Mouse (Mus musculus) left cerebral cortex, postnatal 14 days (tissue): Measurements from ENCODE around the gene Actr1a. TPM values are rescaled to one million over a fixed set of nuclear protein-coding genes. Genes with fewer than 3 reads are reported as not detected.
A peak's percentile ranks its signal among the peaks of the same experiment; 100 is the strongest.

Experiments
- DNase-seq, 2 experiments: peaks; one replicate each; pipeline ENCODE4 v3.0.0; 2021 to 2022; ENCODE audit warnings: low spot score in 2 of 2, mixed read lengths in 1 of 2
- intact Hi-C: fragments of 180-260 bp; cut with DNase I; formaldehyde crosslinking; loops from one replicate; pipeline ENCODE4 v1.15.1; 2025
- total RNA-seq, 2 experiments: library from RNA; stranded (reverse); gene quantifications; 2 replicates each; pipeline ENCODE4 v1.2.3; 2021

The Actr1a gene
- total RNA-seq, 2 experiments from 2014 or later, result 217 to 220 TPM

DNA sequence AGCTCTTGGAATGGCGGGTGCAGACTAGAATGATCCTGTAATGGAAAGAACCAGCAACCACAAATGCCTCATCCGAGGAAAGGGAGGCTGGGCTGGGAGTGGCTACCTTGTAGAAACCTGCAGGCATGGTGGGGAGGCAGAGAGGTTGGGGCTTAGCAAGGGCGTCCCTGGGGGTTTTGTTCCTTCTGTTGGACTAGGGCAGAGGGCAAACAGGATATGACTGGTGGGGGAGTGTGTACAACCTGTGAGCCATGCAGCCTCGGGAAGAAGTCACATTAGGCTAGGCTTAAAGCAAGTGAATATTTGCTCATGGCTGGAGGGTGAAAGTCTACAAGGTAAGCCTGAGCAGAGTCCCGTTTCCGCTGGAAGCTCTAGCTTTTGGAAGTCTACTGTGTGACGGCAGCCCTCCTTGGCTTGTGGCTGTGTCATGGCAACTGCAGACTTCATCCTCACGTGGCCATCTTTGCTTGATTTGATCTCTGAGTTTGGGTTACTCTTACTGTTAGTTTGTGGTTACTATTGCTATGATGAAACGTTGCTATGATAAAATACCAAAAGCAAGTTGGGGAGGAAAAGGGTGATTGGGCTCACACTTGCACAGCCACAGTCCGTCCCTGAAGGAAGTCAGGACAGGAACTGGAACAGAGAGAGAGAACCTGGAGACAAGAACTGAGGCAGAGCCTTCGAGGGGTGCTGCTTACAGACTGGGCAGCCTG, 32.1 kb downstream of the Actr1a start:
- intact Hi-C loops, result no loop called here
- DNase-seq, result no peak

DNA sequence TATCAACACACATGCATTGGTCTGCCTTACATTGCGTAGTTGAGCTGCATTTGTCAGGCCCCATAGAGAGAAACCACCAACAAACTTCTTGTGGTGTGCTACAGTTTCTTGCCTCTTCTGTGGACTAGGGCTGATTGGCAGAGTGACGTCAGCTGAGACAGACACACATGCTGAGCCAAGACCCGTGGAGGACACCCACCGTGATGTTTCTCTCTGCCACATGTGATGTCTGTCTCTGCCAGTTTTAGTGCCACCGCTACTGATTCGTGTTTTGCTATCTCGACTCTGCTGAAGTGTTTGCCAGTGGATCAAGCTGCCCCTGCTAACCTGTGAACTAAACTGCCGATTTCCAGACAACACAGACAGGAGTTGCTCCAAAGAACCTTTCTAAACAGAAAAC, 33.4 kb downstream of the Actr1a start:
- intact Hi-C loops, result no loop called here
- no peak for DNase-seq

DNA sequence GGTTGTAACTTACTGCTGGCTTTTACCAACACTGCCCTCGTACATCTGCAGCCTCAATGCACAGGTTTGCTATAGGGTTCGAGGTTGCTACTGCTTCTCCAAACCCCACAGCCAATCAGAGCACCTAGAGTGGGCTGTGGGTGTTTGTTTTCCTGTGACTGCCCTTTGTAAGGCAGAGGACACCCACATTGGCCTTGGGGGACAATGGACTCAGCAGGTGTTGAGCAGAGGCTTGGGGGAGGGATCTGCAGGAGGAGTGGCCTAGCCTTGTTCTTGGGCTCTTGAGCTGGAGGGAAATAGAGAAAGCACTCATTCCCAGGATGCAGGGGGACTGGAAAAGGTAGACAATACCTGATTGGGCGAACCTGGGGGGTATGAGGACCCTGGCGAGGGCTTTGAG, 37.2 kb downstream of the Actr1a start:
- DNase-seq, result no peak
- intact Hi-C loops, result no loop called here

DNA sequence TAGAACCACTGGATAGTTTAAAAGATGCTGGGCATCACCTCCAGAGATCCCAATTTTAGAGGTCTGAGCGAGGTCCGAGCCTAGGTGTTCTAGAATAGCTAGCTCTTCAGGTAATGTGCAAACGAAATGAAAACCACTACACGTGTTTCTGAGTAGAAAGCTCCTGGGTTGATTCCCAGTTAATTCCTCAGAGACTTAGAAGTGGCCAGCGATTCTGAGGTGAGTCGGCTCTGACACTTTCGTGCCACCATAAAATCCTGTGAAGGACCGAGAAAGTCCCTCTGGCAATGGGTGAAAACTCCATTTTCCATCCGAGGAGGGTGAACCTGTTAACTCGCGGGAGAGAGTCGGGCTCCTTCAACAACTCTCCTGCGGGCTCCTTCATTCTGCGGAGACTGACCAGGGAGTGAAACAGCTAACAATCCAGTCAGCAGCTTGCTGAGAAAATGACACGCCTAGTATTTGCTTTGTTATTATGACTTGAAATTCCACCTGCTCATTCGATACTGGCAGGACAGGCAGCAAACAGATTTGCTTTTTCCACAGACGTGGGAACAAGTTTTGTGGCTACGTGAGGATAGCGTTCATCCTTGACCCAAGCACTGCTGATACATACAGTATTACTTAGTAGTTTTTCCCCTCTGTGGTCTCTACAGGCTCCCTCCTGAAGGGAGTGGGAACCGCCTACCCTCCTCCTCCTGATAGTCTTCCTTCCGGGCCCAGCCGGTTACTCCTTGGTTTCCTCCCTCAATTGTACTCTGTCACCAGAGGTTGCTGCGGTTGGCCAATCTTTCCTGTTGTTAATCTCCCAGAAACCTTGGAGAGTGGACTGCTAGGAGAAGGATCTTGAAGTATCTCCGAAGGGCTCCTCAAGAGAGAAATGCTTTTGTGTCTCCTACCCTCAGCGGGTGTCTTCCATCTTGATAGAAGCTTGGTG, 37.9 kb downstream of the Actr1a start:
- DNase-seq, result no peak
- intact Hi-C loops, result no loop called here

DNA sequence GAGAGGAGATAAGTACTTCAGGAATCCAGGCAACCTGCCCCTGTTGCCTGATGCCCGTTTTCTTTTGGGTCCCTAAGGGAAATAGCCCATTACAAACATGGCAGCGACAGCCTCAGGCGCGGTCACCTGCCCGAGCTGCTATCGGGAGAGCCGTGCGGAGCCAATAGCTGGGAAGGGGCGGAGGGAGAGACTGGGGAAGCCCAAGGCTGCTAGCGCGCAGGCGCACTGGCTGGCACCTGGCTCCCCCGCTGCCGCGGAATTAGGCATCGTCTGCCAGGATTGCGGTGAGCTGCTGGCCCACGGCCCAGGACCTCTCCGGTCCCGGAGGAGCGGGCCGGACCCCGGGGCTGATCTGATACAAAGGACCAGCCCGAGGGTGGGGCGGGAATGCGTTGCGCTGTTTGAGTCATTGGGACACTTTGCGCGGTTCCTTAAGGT, 38.8 kb downstream of the Actr1a start:
- intact Hi-C loops, result no loop called here
- DNase-seq, result peak; percentile 92

DNA sequence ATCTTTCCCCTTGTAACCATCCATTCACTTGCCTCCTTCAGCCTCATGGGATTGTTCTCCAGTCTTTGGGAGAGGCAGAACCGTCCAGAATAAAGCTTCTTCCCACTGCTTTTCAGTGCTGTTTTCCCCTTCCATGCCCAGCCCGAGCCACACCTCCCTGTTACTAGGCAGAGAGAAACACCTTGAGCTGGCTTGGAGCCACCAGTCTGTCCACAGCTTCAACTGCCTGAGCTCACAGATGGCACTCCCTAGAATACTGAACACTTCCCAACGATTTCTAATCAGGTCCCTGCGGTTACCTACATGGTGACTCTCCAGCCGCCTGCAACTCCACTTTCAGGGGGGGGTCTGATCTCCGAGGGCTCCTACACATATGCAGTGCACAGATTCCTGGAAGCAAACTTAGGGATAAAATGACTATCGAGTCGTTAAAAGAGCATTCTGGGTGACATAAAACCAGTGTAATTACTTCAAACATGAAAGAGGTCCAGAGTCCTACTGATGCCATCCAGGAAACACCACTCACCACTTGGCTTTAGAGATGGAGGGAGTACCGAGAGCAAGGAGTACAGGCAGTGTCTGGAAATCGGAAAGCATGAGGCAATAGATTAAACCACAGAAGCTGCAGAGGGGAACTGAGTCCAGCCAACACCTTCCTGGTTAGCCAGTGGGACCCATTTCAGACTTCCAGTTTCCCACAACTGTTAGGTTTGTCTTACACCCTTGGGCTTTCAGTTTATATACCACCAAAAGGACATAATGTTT, 45.2 kb downstream of the Actr1a start, which contains the start of gene 2310034G01Rik:
Gene 2310034G01Rik, minus strand, starts transcription at position 135 of the 765 bp plus-strand sequence.
- no peak for DNase-seq
- intact Hi-C loops, result no loop called here

DNA sequence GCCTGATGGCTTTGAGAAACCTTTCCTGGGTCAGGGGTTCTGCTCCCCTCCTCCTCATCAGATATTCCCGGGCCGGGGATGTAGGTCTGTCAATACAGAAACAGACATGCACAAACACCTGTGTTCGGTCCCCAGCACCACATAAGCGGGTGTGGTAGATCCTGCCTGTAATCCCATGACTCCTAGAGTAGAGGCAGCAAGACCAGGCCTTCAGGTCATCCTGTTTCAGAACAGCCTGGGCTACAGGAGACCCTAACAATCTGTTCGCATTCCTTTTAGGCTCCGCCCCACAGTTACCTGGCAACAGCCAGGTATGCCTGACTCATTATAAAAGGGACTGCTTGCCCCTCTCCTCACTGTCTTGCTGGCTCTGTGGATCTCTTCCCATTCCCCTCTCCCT, 46.0 kb downstream of the Actr1a start:
- intact Hi-C loops, result no loop called here
- no peak for DNase-seq

DNA sequence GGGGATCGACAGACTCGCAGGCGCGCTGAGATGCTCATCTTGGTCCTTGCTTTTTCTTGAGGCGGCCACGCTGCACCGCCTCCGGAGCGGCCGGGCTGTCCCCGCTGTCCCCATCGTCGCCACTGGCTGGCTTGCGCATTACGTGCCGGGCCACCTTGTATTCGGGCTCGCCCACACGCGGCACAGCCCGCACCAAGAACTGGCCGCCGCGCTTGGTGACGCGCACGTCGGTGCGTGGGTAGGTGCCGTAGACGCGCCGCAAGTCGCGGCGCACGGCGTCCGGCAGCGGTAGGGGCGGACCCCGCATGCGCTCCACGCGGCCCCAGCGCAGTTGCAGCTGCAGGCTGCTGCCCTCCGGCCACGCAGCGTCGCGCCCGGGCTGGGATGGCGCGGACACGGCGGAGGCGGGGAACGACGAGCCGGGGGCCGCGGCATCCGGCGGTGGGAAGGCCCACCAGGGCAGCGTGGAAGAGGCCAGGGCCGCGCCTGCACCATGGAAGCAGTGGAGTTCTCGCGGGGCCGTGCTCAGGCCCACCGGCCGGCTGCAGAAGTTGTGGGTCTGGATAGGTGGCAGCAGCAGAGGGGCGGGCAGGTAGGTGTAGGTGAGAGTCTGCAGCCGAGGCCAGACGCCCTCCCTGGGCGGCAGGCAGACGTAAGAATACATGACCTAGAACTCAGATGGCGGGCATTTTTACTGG, 46.6 kb downstream of the Actr1a start:
- intact Hi-C loops, result no loop called here

DNA sequence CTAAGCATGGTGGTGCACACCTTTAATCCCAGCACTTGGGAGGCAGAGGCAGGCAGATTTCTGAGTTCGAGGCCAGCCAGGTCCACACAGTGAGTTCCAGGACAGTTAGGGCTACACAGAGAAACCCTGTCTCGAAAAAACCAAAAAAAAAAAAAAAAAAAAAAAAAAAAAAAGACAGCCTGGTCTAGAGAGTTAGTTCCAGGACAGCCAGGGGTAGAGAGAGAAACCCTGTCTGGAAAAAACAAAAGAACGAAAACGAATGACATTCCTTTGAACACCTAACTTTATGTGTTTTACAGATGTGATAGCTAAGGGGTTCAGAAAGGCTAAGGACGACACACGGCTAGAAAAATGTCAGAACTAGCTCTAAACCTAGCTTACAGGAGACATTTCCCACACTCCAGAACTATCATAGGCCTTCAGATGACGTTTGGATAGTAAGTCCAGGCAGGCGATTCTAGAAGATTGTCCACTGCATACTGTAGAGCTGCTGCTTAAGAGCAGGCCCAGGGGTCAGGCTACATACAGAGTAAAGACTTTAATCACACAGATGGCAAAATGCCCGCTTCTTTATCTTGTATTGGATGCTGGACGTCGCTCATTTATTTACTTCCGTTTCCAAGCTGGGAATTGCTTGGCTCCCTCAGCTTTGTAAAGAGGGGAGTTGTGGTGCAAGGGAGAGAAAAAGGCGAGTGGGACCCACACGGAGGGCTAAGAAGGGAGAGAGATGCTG, 47.4 kb downstream of the Actr1a start:
- intact Hi-C loops, result no loop called here

More for the DNA sequence above, 46.6 kb downstream of the Actr1a start:
- peak; percentile 92 to 95 for DNase-seq

DNA sequence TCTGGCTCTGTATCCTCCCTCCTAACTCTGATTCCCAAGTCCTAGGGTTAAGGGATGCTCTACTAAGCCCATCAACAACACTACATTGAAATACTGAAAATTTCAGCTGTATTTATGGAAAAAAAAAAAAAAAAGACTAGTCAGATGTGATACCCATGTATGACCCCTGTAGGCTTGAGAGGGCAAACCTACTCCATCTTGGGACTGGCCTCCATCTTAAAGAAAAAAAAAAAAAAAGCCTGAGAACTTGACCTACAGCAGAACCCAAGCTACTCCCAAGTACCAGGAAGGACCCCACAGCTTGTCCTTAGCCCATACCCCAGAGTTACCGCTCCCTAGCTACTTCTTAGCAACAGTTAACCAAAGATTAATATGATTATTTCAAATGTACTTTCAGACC, 48.4 kb downstream of the Actr1a start:
- no peak for DNase-seq
- intact Hi-C loops, result no loop called here

More for the DNA sequence above, 47.4 kb downstream of the Actr1a start:
- no peak for DNase-seq

DNA sequence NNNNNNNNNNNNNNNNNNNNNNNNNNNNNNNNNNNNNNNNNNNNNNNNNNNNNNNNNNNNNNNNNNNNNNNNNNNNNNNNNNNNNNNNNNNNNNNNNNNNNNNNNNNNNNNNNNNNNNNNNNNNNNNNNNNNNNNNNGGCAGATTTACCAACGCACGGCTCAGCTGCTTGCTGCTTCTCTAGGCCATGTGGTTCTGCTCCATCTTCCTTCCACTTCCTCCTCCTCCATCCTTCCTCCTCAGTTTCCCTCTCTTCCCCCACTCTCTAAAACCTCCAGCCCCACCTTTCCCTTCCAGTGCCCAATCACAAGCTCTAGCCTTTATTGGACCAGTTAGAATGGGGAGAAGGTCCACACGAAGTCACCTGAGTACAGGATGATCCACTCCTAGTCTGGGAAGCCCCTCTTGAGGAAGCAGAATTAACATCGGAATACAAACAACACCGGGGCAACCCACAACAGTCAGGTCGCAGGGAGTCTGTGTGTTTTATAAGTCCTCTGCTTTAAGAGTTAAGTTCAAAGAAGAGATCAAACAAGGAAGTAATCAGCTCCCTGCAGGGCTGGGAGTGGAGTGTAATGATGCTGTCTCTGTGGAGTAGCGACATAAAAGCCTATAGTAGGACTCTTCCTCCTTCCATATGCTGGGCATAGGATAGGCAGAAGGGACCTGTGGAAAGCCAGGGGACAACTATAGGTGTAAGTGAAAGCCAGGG, 50.7 kb downstream of the Actr1a start:
- DNase-seq, result no peak
- intact Hi-C loops, result no loop called here

DNA sequence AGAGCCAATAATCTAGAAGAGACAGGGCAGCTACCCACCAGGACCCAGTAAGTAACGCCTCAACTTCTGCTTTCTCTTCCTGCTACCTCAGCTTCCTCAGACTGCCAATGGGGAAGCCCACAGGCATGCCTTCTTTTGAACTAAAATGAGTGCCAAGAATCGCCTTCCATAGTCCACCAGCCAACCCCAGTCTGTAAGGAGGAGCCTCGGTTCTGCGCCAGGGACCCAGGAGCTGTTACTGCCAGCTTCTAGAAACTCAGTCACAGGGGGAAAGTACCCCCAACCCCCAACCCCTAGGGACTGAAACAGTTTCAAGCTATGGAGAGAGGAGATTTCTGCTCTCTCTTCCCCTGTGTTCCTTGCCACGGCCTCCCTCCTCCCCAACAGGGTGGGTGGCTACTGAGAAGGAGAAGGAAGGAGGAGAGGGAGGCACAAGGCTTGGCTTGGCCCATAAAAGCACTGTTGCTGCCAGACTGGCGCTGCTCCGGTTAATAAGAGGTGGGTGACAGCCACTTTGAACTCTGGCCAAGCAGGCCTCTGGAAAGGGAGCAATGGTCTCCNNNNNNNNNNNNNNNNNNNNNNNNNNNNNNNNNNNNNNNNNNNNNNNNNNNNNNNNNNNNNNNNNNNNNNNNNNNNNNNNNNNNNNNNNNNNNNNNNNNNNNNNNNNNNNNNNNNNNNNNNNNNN, 56.1 kb downstream of the Actr1a start:
- intact Hi-C loops, result loop anchor here (5.0 kb wide), 1 partner anchor 108 kb away; no protein-coding TSS in a partner anchor
- DNase-seq, result peak; percentile 53 to 62

DNA sequence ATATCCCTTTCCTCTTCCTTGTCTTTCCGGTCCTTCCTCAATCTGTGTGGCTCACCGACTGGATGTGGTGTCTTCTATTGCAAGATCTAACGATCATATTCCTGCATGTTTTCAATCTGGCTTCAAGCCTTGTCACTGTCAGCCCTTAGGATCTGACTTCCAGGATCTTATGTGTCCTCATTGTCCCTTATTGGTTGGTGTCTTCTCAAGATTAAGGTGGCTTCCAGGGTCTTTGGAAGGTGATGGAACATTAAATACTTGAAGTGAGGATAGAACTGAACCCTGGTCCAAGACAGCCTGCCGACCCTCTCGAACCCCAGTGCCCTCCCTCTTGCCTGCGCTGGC, 56.6 kb downstream of the Actr1a start:
- intact Hi-C loops, result loop anchor here (5.0 kb wide), 1 partner anchor 108 kb away; no protein-coding TSS in a partner anchor
- DNase-seq, result no peak

DNA sequence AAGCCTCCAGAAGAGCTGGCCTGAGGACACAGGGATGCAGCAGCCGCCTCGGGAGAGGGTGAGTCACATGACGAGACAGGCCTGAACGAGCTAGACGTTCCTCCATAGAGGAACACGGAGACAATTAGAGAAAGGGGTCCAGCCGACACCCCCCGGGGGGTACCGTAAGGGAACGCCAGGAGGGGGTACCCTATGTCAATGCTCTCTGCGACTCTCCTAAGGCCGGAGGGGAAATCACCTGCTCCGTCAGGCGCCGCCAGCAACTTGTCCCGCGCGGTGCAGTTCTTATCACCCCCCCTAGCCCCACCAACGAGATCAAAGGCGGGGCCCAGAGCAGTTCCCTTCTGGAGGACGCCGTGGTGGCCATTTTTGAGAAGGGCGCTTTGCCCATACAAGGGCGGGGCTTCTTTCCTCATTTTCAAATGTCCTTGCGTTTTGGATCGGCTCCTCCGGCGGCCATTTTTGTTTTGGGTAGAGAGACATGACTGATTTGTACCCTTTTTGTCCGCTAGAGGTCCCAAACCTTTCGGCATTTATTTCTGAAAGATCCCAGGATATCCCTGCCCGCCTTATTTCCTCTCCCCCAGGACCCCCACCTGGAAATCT, 57.1 kb downstream of the Actr1a start, which contains the start of gene Cuedc2:
Gene Cuedc2, minus strand, starts transcription at position 372 of the 606 bp plus-strand sequence.
- intact Hi-C loops, result loop anchor here (5.0 kb wide), 1 partner anchor 109 kb away; no protein-coding TSS in a partner anchor
- DNase-seq, result peak; percentile 99

DNA sequence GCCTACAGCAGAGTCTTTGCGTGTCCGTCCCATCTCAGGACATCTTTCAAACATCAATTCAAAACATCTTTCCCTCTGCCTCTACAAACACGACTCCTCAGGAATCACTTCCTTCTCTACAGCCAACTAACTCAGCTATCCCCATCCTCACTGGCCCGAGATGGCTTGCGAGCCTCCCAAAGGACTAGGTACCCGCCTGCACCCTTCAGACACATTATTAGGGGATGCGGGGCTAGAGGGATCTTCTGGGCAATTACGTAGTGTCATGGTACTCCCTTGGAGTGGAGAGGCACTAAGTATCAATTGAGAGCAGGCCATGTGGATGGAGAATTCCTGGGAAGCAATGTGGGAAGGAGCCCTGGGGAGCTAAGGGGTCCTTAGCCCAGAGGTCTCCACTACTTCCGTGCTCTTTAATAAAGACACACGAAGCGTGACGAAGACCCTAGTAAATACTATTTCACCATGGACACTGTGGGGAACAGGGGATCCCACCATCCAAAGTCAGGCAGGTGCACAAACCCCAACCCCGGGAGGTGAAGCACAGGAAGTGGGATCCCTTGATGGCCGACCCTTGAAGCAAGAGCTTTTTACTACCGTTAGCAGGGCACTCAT, 57.7 kb downstream of the Actr1a start:
- no peak for DNase-seq
- intact Hi-C loops, result loop anchor here (5.0 kb wide), 1 partner anchor 109 kb away; no protein-coding TSS in a partner anchor

DNA sequence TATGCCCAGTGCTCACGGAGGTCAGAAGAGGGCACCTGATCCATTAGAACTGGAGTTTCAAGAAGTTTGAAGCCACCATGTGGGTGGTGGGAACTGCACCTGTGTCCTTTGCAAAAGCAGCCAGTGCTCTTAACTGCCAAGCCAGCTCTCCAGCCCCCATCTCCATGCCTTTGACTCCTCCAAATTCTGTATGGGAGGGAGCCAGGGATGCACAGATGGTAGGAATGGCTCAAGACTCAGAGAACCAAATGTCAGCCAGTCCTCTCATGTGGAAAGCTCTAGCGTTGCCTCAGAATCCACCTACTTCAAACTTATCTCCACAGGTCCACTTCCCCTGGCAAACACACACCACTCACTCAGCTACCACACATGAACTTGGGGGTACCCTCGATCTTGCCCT, 61.6 kb downstream of the Actr1a start:
- intact Hi-C loops, result no loop called here
- DNase-seq, result no peak
